Mouse (Mus musculus) frontal cortex, postnatal 36 days (tissue): ENCODE results near the gene Olfr823.
"Not testable (repeated sequence)": the region's sequence is repeated elsewhere in the genome, so short reads cannot be mapped to it uniquely, and the experiment has no call there.

Experiments
- DNase-seq, 2 experiments: peaks; one replicate each; pipeline ENCODE4 v3.0.0; 2022; ENCODE audit warnings: low spot score in 2 of 2

The Olfr823 gene

DNA sequence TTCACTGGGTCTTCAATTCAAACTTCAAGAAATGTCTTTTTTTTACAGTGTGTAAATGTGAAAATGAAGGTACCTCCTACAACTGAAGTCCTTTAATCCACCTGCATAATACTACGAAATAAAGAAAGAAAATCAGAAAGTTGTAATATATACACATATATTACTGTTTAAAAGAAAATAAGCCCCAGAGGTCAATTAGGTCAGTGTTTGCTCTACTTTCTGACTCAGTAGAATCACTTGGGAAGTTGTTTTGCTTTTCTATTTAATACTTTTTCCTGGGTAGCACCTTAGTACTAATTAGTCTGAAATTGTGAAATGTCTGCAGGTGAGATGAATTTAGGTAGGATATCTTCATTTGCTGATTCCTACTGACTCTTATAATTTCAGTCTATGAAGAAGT lies at the start of gene Olfr823:
Olfr823 (minus strand) TSS at position 101 of the 400 bp plus-strand sequence.
- not testable (repeated sequence) for DNase-seq

DNA sequence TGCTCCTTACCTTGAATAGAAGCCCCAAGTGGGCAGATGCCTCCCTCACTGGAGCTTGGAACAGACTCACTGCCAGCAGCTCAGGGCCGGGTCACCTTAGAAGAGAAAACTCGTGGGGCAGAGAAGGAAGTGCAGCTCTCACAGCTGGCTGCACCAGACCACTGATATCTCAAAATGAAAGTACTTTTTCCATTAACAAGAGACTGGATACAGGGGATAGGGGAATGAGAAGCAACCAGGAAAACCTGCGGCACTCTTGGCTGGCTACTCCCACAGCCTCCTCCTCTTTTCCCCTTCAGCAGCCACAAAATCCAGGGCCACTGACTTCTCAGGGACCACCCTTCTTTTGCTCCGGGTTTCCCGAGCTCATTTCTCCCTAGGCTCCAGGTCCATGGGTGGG lies 28.9 kb upstream of the Olfr823 start:
- DNase-seq, result no peak

DNA sequence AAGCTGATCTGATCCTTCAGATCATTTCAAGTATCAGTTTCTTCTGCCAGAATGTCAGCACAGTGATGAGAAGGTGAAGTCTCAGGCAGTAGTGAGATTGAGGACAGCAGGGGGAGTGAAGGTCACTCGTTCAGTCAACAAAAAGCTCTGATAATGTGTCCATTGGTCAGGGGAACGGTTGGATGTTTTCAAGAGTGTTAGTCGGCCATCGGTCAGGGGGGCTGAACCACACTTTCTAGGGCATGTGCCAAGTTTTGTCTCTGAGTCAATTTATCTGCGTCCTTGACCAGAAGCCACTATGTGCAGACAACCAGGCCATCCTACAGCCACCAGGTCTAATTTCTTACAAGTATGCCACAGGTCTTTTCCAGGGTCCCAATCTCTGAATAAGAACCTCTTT lies 27.3 kb upstream of the Olfr823 start:
- not testable (repeated sequence) for DNase-seq

DNA sequence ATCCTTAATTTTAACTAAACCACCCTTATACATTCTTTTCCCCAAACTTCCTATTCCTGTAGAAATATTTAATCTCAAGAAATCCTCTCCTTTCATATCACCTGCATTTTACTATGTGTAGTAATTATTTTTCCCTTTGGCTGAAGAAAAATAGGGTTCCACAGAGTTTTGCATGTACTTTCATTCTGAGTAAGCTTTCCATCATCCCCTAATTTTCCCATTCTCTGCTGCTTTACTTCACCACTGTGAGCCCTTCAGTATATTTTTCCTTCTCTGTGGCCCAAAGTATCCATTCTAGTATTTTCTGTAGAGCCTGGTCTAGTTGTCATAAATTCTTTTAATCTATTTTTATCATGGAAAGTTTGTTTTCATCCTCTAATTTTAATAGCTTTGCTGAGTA lies 19.6 kb upstream of the Olfr823 start:
- no peak for DNase-seq

DNA sequence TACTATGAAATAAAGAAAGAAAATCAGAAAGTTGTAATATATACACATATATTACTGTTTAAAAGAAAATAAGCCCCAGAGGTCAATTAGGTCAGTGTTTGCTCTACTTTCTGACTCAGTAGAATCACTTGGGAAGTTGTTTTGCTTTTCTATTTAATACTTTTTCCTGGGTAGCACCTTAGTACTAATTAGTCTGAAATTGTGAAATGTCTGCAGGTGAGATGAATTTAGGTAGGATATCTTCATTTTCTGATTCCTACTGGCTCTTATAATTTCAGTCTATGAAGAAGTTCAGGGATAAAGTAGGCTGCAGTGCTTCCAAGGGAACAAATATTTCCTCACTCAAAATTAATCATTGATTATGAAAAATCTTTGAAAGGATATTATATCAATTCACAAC lies 14.7 kb upstream of the Olfr823 start, which contains the start of gene Olfr824:
Olfr824 (minus strand) TSS at position 101 of the 400 bp plus-strand sequence.
- not testable (repeated sequence) for DNase-seq

DNA sequence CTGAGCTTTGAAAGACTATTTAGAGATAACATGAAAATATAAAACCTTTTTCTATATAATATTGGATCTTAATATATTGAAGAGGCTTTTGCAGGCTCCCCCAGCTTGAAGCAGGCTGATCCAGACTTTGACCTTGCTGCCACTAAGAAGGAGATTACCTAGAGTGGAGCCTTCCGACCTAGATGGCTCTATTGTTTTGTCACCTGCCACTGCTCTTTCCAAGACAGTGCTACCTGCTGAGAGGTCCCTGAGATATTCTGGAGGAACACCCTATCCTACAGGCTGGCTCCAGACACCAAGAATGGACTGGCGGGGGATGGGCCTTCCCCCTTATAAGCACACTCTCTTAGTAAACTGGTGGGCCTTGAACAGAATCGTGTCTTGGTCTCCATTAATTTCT lies 862 bp upstream of the Olfr823 start:
- not testable (repeated sequence) for DNase-seq

DNA sequence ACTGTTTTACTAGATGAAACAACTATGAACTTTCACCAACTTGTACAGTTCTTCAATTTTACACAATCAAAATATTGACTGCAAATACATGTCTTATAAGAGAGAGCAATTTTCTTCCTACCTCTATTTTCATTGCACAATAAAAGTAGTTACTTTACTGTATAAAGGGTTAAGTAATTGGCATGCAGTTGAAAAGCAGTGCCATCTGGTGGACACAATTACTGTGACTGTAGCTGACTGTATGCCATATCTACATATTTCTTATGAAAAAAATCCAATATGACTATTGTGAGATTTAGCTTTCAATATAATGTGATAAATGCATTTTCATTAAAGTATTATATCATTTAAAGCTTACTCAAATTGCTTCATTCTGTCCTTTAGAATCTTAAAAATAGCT lies 19.1 kb downstream of the Olfr823 start:
- DNase-seq, result no peak

DNA sequence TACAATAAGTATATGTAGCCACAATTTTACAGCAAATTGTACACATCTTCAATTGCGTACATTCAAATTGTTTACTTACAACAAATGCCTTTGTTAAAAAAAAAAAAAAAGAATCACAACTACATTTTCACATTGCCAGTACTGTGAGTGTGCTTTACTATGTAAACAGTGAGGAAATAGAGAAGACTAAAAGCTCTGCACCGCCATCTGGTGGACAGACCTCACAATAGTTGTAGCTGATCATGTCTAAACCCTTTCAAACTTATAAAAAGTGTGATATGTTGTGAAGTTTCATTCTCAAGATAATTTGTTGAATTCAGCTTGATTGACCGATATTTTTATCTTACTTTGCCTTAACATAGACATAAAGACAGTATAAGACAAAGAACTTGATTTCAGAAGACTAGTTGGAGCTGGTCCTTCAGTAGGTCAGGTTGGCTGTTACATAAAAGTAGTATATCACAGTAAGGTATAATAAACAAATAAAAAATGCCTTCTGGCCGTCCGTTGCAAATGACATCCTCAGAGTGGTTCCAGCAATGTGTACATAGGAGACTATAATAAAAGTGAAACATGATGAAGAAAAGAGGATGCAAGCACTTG lies 22.2 kb downstream of the Olfr823 start:
- DNase-seq, result peak; percentile 39 to 71

DNA sequence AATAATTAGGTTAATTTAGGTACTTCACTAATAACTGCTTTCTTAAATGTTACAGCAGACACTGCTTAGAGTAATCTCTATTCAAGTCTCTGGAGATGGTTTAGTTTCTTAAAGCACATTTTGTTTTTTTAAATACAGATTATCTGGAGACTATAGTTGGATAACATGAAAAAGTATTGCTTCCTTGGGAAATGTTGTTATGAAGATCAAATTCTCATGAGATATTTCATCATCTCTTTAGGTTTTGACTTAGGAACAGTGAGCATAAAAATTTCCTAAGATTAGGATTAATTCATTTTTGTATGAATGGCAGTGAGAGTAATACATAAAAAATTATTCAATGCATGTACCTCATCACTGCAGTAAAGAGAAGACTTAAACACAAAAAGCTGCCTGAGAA lies 44.3 kb downstream of the Olfr823 start, which contains the start of gene Olfr822:
Olfr822 (plus strand) TSS at position 301 of the 400 bp plus-strand sequence.
- no peak for DNase-seq
